Comparison of ENCODE assay signal across 8 mouse cellular contexts in genomic region chr7:64064460-64065241, GRCm38 (mm10).
DNase-seq lines count a peak whose midpoint lies in the region; ATAC-seq and TF ChIP-seq lines count a peak whose summit lies in the region.

No protein-coding gene starts in this region.

- intact Hi-C loops in heart, postnatal 25 days (cut with DNase I) = loop anchor here (5.0 to 10.0 kb wide), 2 partner anchors 90 to 112 kb away; partner anchors contain the start of gene Trpm1

- H3K27ac ChIP-seq in midbrain, embryonic 11.5 days (ENCODE audit: low read depth, low read length) = no peak overlapping the region
- H3K27ac ChIP-seq in midbrain, postnatal 0 days (ENCODE audit: low read depth, low read length) = no peak overlapping the region
- H3K27ac ChIP-seq in forebrain, embryonic 10.5 days = no peak overlapping the region

- TF ChIP-seq POLR2A in lung, adult 2 months (IDR thresholded peaks at IDR 0.05; ENCODE audit: borderline replicate concordance, extremely low read depth, low read depth, low read length) = peak; percentile 36; the same call in 1 of the 2 replicates

- no peaks in the 10 kb centered on the region for H3K9me3 ChIP-seq in midbrain, embryonic 11.5 days (ENCODE audit: control insufficient read depth, low read length)
- no peaks in the 10 kb centered on the region for H3K9me3 ChIP-seq in midbrain, postnatal 0 days (ENCODE audit: low read length)
- no peaks in the 10 kb centered on the region for H3K9me3 ChIP-seq in forebrain, embryonic 10.5 days

- no peak overlapping the region for H3K9ac ChIP-seq in midbrain, embryonic 11.5 days (ENCODE audit: low read length)
- no peak overlapping the region for H3K9ac ChIP-seq in midbrain, postnatal 0 days (replicated peaks; ENCODE audit: low read length, poor library complexity, severe bottlenecking)

- no peak overlapping the region for H3K4me3 ChIP-seq in midbrain, embryonic 11.5 days (ENCODE audit: low read depth, low read length)
- H3K4me3 ChIP-seq in midbrain, postnatal 0 days (ENCODE audit: low read depth, low read length) = no peak overlapping the region
- no peak overlapping the region for H3K4me3 ChIP-seq in lung, adult 2 months (replicated peaks; ENCODE audit: extremely low read depth, low read depth, low read length)
- no peak overlapping the region for H3K4me3 ChIP-seq in forebrain, embryonic 10.5 days

- WGBS in midbrain, embryonic 11.5 days = 92% methylated on average over 7 of the region's 7 CpGs
- 84% methylated on average over 7 of the region's 7 CpGs for WGBS in midbrain, postnatal 0 days
- 39% methylated on average over 7 of the region's 7 CpGs for WGBS in lung, adult 2 months
- 88% methylated on average over 7 of the region's 7 CpGs for WGBS in forebrain, embryonic 10.5 days

- no peaks in the 10 kb centered on the region for H3K36me3 ChIP-seq in midbrain, embryonic 11.5 days (ENCODE audit: control insufficient read depth, insufficient read depth, low read length)
- H3K36me3 ChIP-seq in midbrain, postnatal 0 days (ENCODE audit: insufficient read depth, low read length) = no peaks in the 10 kb centered on the region
- H3K36me3 ChIP-seq in forebrain, embryonic 10.5 days (replicated peaks) = no peaks in the 10 kb centered on the region

- no peak for TF ChIP-seq CTCF in midbrain, postnatal 0 days (IDR thresholded peaks at IDR 0.05)
- TF ChIP-seq CTCF in lung, adult 2 months (IDR thresholded peaks at IDR 0.05; ENCODE audit: insufficient read depth, low read length) = no peak

- ATAC-seq in midbrain, embryonic 11.5 days (ENCODE audit: low FRiP score) = no peak
- ATAC-seq in midbrain, postnatal 0 days (ENCODE audit: low FRiP score) = no peak
- no peak for ATAC-seq in monocyte, adult 5-6 weeks (replicated peaks; ENCODE audit: insufficient number of reproducible peaks, low FRiP score, low TSS enrichment, poor library complexity, severe bottlenecking)

- H3K27me3 ChIP-seq in midbrain, embryonic 11.5 days (ENCODE audit: control insufficient read depth, insufficient read depth, low read length) = no peaks in the 10 kb centered on the region
- H3K27me3 ChIP-seq in midbrain, postnatal 0 days (ENCODE audit: insufficient read depth, low read length) = no peaks in the 10 kb centered on the region
- no peaks in the 10 kb centered on the region for H3K27me3 ChIP-seq in forebrain, embryonic 10.5 days (ENCODE audit: poor library complexity, severe bottlenecking)

- peak; percentile 47 for DNase-seq in midbrain, embryonic 11.5 days (ENCODE audit: low spot score, missing footprints)
- DNase-seq in midbrain, postnatal 0 days (ENCODE audit: low spot score) = no peak
- DNase-seq in cerebellum, postnatal 10 days = peak; percentile 53 to 63
- DNase-seq in heart, postnatal 25 days (ENCODE audit: low spot score) = peak; percentile 78
- peak; percentile 57 for DNase-seq in lung, adult 2 months
- no peak for DNase-seq in spleen, adult 18-20 months
- no peak for DNase-seq in forebrain, embryonic 10.5 days (ENCODE audit: extremely low spot score, low spot score)

- H3K4me2 ChIP-seq in midbrain, embryonic 11.5 days = no peak overlapping the region
- H3K4me2 ChIP-seq in midbrain, postnatal 0 days (ENCODE audit: low read depth, low read length, poor library complexity, severe bottlenecking) = no peak overlapping the region

- no peaks in the 10 kb centered on the region for H3K4me1 ChIP-seq in midbrain, embryonic 11.5 days (ENCODE audit: control insufficient read depth, insufficient read depth, low read length)
- no peaks in the 10 kb centered on the region for H3K4me1 ChIP-seq in midbrain, postnatal 0 days (ENCODE audit: insufficient read depth, low read length)
- peaks cover 11% of the 10 kb centered on the region for H3K4me1 ChIP-seq in lung, adult 2 months (ENCODE audit: control insufficient read depth, insufficient read depth, low read length)
- H3K4me1 ChIP-seq in forebrain, embryonic 10.5 days = no peaks in the 10 kb centered on the region

Comparison
In these comparisons a context has a peak if more than half of its experiments do, and no peak if none do; other contexts are left out.
1. DNase-seq: peak in midbrain, embryonic 11.5 days (single experiment), cerebellum, postnatal 10 days (2 of 2), heart, postnatal 25 days (single experiment) and lung, adult 2 months (single experiment); none in midbrain, postnatal 0 days (single experiment), spleen, adult 18-20 months (0 of 2) and forebrain, embryonic 10.5 days (single experiment).